Mouse (Mus musculus) testis, adult 2 months (tissue): ENCODE measurements around the gene Zfp383. TPM values are rescaled to one million over a fixed set of nuclear protein-coding genes. Genes with fewer than 3 reads are reported as not detected.
A peak's percentile ranks its signal among the peaks of the same experiment; 100 is the strongest.

Experiments
- H3K27ac ChIP-seq: fragments of 200-500 bp; 2 replicates; pipeline ENCODE4 v1.5.1; 2012; ENCODE audit warnings: low read depth, low read length; ENCODE audit not compliant: control insufficient read depth, insufficient read depth
- H3K27me3 ChIP-seq: fragments of 200-500 bp; 2 replicates; pipeline ENCODE4 v1.6.1; 2012; ENCODE audit warnings: mild to moderate bottlenecking, low read length, moderate library complexity; ENCODE audit not compliant: control insufficient read depth, insufficient read depth
- H3K36me3 ChIP-seq: fragments of 200-500 bp; 2 replicates; pipeline ENCODE4 v1.6.1; 2012; ENCODE audit warnings: mild to moderate bottlenecking, low read length; ENCODE audit not compliant: control insufficient read depth, insufficient read depth
- H3K4me1 ChIP-seq: fragments of 200-500 bp; 2 replicates; pipeline ENCODE4 v1.6.1; 2012; ENCODE audit warnings: low read length; ENCODE audit not compliant: control insufficient read depth, insufficient read depth
- H3K4me3 ChIP-seq: fragments of 200-500 bp; 2 replicates; pipeline ENCODE4 v1.5.1; 2012; ENCODE audit warnings: low read depth, mild to moderate bottlenecking, low read length, moderate library complexity, mixed read lengths; ENCODE audit not compliant: control insufficient read depth
- CTCF ChIP-seq: fragments of 200-500 bp; IDR thresholded peaks from 2 replicates; pipeline ENCODE4 v1.5.1; 2012; ENCODE audit warnings: low read depth, mild to moderate bottlenecking, inconsistent platforms, low read length, moderate library complexity; ENCODE audit not compliant: control insufficient read depth, insufficient read depth, insufficient replicate concordance
- POLR2A ChIP-seq: fragments of 200-500 bp; IDR thresholded peaks from 2 replicates; pipeline ENCODE4 v1.6.1; 2012; ENCODE audit warnings: low read depth, mild to moderate bottlenecking, inconsistent platforms, low read length, moderate library complexity; ENCODE audit not compliant: control insufficient read depth
- polyA plus RNA-seq: library from polyadenylated mRNA; depleted of rRNA; stranded (reverse); fragments of >200 nt; gene quantifications from 2 replicates; pipeline ENCODE4 v1.2.3, GENCODE M21; 2012

Zfp383 gene
- polyA plus RNA-seq, 1 experiment: 1.0 TPM

GRCm38 (mm10) chr7:29912172-29912571 is 4.1 kb downstream of the Zfp383 start:
- Histone ChIP-seq H3K27ac (no peak overlapping the region), H3K36me3 (no peaks in the 10 kb centered on the region; the same call in 1 of the 2 replicates), H3K4me3 (no peak overlapping the region), H3K27me3 (no peaks in the 10 kb centered on the region), H3K4me1 (no peaks in the 10 kb centered on the region; the same call in 1 of the 2 replicates)
- TF ChIP-seq POLR2A (no peak), CTCF (no peak)

GRCm38 (mm10) chr7:29917371-29918061 is 9.5 kb downstream of the Zfp383 start:
- Histone ChIP-seq H3K4me1 (peaks cover 9% of the 10 kb centered on the region), H3K36me3 (no peaks in the 10 kb centered on the region), H3K27ac (peak overlapping the region; percentile 32; the same call in 1 of the 2 replicates), H3K27me3 (no peaks in the 10 kb centered on the region), H3K4me3 (no peak overlapping the region)
- TF ChIP-seq CTCF: no peak
- no peak for TF ChIP-seq POLR2A

GRCm38 (mm10) chr7:29918062-29918453 is 10.0 kb downstream of the Zfp383 start:
- Histone ChIP-seq H3K27me3 (no peaks in the 10 kb centered on the region), H3K4me3 (no peak overlapping the region), H3K36me3 (no peaks in the 10 kb centered on the region), H3K27ac (peak overlapping the region; percentile 32; the same call in 1 of the 2 replicates), H3K4me1 (peaks cover 9% of the 10 kb centered on the region)
- TF ChIP-seq POLR2A (no peak), CTCF (no peak)

- peaks cover 9% of the 10 kb centered on the region for H3K4me1 ChIP-seq
- no peak overlapping the region for H3K4me3 ChIP-seq
- H3K27ac ChIP-seq: no peak overlapping the region
- H3K27me3 ChIP-seq: no peaks in the 10 kb centered on the region
- no peak for TF ChIP-seq POLR2A
- TF ChIP-seq CTCF: no peak
- H3K36me3 ChIP-seq: no peaks in the 10 kb centered on the region
These were observed 13.5 kb downstream of the Zfp383 start for GRCm38 (mm10) chr7:29921439-29922093.

GRCm38 (mm10) chr7:29922780-29923179 is 14.8 kb downstream of the Zfp383 start:
- H3K27ac ChIP-seq: no peak overlapping the region
- H3K4me3 ChIP-seq: no peak overlapping the region
- peaks cover 4% of the 10 kb centered on the region for H3K4me1 ChIP-seq
- H3K27me3 ChIP-seq: no peaks in the 10 kb centered on the region
- TF ChIP-seq CTCF (no peak), POLR2A (no peak)
- no peaks in the 10 kb centered on the region for H3K36me3 ChIP-seq

- no peak overlapping the region for H3K4me3 ChIP-seq
- H3K27ac ChIP-seq: no peak overlapping the region
- H3K27me3 ChIP-seq: no peaks in the 10 kb centered on the region
- H3K36me3 ChIP-seq: no peaks in the 10 kb centered on the region
- no peaks in the 10 kb centered on the region for H3K4me1 ChIP-seq
- TF ChIP-seq POLR2A (no peak), CTCF (no peak)
These were observed 30.8 kb downstream of the Zfp383 start for GRCm38 (mm10) chr7:29938856-29939255.

- TF ChIP-seq CTCF (no peak), POLR2A (no peak)
- Histone ChIP-seq H3K27me3 (no peaks in the 10 kb centered on the region), H3K27ac (no peak overlapping the region), H3K36me3 (no peaks in the 10 kb centered on the region), H3K4me1 (no peaks in the 10 kb centered on the region), H3K4me3 (no peak overlapping the region)
These were observed 33.0 kb downstream of the Zfp383 start for GRCm38 (mm10) chr7:29941027-29941426.

GRCm38 (mm10) chr7:29942740-29943139 is 34.7 kb downstream of the Zfp383 start:
- Histone ChIP-seq H3K36me3 (no peaks in the 10 kb centered on the region), H3K4me1 (no peaks in the 10 kb centered on the region), H3K4me3 (no peak overlapping the region), H3K27me3 (no peaks in the 10 kb centered on the region), H3K27ac (no peak overlapping the region)
- no peak for TF ChIP-seq POLR2A
- no peak for TF ChIP-seq CTCF
